Mouse (Mus musculus) megakaryocyte, adult 5-6 weeks (primary cell): ENCODE measurements around the gene Olfr1380. TPM values are rescaled to one million over a fixed set of nuclear protein-coding genes. Genes with fewer than 3 reads are reported as not detected.

ENCODE experiments used
- total RNA-seq, 2 experiments: library from RNA; stranded (forward) in 1 of 2; stranded (reverse) in 1 of 2; fragments of 153-499, 151-499 nt in 1 of 2; fragments of 221-1000, 200-1000 nt in 1 of 2; gene quantifications; 2 replicates each; pipeline versions ENCODE4 v1.2.3 to v1.2.4; 2015 to 2017

Gene Olfr1380
- total RNA-seq, 2 experiments from 2014 or later = not detected

Other genes with a start within 250 kb of the Olfr1380 start
- not detected in 2 replicates for gene Olfr1391, start 234.1 kb upstream of the Olfr1380 start, total RNA-seq (2015)
- not detected in 2 replicates for gene Olfr1391, start 234.1 kb upstream of the Olfr1380 start, total RNA-seq (2017)
- gene Olfr1390, start 221.7 kb upstream of the Olfr1380 start, total RNA-seq (2015) = not detected in 2 replicates
- gene Olfr1390, start 221.7 kb upstream of the Olfr1380 start, total RNA-seq (2017) = not detected in 2 replicates
- not detected in 2 replicates for gene Olfr1389, start 133.8 kb upstream of the Olfr1380 start, total RNA-seq (2015)
- not detected in 2 replicates for gene Olfr1389, start 133.8 kb upstream of the Olfr1380 start, total RNA-seq (2017)
- gene Olfr1388, start 120.3 kb upstream of the Olfr1380 start, total RNA-seq (2015) = 0.13 TPM in 1 of 2 replicates, not detected in the other
- 0.29 and 0.65 TPM in 2 replicates for gene Olfr1388, start 120.3 kb upstream of the Olfr1380 start, total RNA-seq (2017)
- not detected in 2 replicates for gene Olfr1387, start 101.5 kb upstream of the Olfr1380 start, total RNA-seq (2015)
- not detected in 2 replicates for gene Olfr1387, start 101.5 kb upstream of the Olfr1380 start, total RNA-seq (2017)
- not detected in 2 replicates for gene Olfr1386, start 91.8 kb upstream of the Olfr1380 start, total RNA-seq (2015)
- not detected in 2 replicates for gene Olfr1386, start 91.8 kb upstream of the Olfr1380 start, total RNA-seq (2017)
- not detected in 2 replicates for gene Olfr1385, start 67.8 kb upstream of the Olfr1380 start, total RNA-seq (2015)
- not detected in 2 replicates for gene Olfr1385, start 67.8 kb upstream of the Olfr1380 start, total RNA-seq (2017)
- not detected in 2 replicates for gene Olfr1384, start 50.2 kb upstream of the Olfr1380 start, total RNA-seq (2015)
- gene Olfr1384, start 50.2 kb upstream of the Olfr1380 start, total RNA-seq (2017) = not detected in 2 replicates
- gene Olfr1383, start 37.2 kb upstream of the Olfr1380 start, total RNA-seq (2015) = not detected in 2 replicates
- gene Olfr1383, start 37.2 kb upstream of the Olfr1380 start, total RNA-seq (2017) = not detected in 2 replicates
- gene Olfr1382, start 28.6 kb upstream of the Olfr1380 start, total RNA-seq (2015) = not detected in 2 replicates
- gene Olfr1382, start 28.6 kb upstream of the Olfr1380 start, total RNA-seq (2017) = not detected in 2 replicates
- not detected in 2 replicates for gene Olfr1381, start 13.4 kb upstream of the Olfr1380 start, total RNA-seq (2015)
- not detected in 2 replicates for gene Olfr1381, start 13.4 kb upstream of the Olfr1380 start, total RNA-seq (2017)
- 0.09 TPM in 1 of 2 replicates, not detected in the other for gene Flt4, start 52.4 kb downstream of the Olfr1380 start, total RNA-seq (2015)
- gene Flt4, start 52.4 kb downstream of the Olfr1380 start, total RNA-seq (2017) = not detected in 2 replicates
- not detected in 2 replicates for gene Scgb3a1, start 106.7 kb downstream of the Olfr1380 start, total RNA-seq (2015)
- not detected in 2 replicates for gene Scgb3a1, start 106.7 kb downstream of the Olfr1380 start, total RNA-seq (2017)
- gene Cnot6, start 155.8 kb downstream of the Olfr1380 start, total RNA-seq (2015) = 65.2 and 67.0 TPM in 2 replicates
- 45.4 and 58.5 TPM in 2 replicates for gene Cnot6, start 155.8 kb downstream of the Olfr1380 start, total RNA-seq (2017)
- gene Gfpt2, start 237.3 kb downstream of the Olfr1380 start, total RNA-seq (2015) = not detected in 2 replicates
- 0.11 and 0.28 TPM in 2 replicates for gene Gfpt2, start 237.3 kb downstream of the Olfr1380 start, total RNA-seq (2017)